Mouse (Mus musculus): ENCODE results near the gene Scyl3.

- TF ChIP-seq POLR2AphosphoS2 (IDR thresholded peaks at IDR 0.05; ENCODE audit: insufficient read length, low read depth) = peak; percentile 72
- peak; percentile 68 for TF ChIP-seq POLR2A (IDR thresholded peaks at IDR 0.05; ENCODE audit: insufficient read length, low read depth)
These were observed 66.1 kb downstream of the Scyl3 start, which contains the start of the genes BC055324 and Mettl18 for GRCm38 (mm10) chr1:163994721-163995608.

All from myocyte (in vitro differentiated cells).